Mouse (Mus musculus) lung, postnatal 0 days (tissue): ENCODE data around the gene Hoxb4. TPM values are rescaled to one million over a fixed set of nuclear protein-coding genes. Genes with fewer than 3 reads are reported as not detected.

ENCODE experiments used
- ATAC-seq: fragments of 200-750 bp; cut with Nextera tagmentation; 2 replicates; pipeline ENCODE4 v1.8.0; 2017; ENCODE audit warnings: moderate library complexity
- DNase-seq: peaks from one replicate; pipeline ENCODE4 v3.0.0-alpha.2; 2016; ENCODE audit warnings: low spot score
- H3K27ac ChIP-seq: fragments of 300-500 bp; sonication (generic); 2 replicates; pipeline ENCODE4 v1.5.1; 2014; ENCODE audit warnings: antibody characterized with exemption, mild to moderate bottlenecking, low read length, mixed read lengths
- H3K27me3 ChIP-seq: fragments of 300-500 bp; sonication (generic); replicated peaks from 2 replicates; pipeline ENCODE4 v1.6.1; 2014; ENCODE audit warnings: low read length, mixed read lengths; ENCODE audit not compliant: insufficient read depth
- H3K36me3 ChIP-seq: fragments of 300-500 bp; sonication (generic); 2 replicates; pipeline ENCODE4 v1.6.1; 2014; ENCODE audit warnings: low read length, mixed read lengths; ENCODE audit not compliant: insufficient read depth
- H3K4me1 ChIP-seq: fragments of 300-500 bp; sonication (generic); 2 replicates; pipeline ENCODE4 v1.6.1; 2014; ENCODE audit warnings: antibody characterized with exemption, low read depth, low read length, mixed read lengths; ENCODE audit not compliant: insufficient read depth
- H3K4me2 ChIP-seq: fragments of 300-500 bp; sonication (generic); replicated peaks from 2 replicates; pipeline ENCODE4 v1.6.1; 2014; ENCODE audit warnings: low read depth, mild to moderate bottlenecking, low read length, moderate library complexity, mixed read lengths
- H3K4me3 ChIP-seq: fragments of 300-500 bp; sonication (generic); 2 replicates; pipeline ENCODE4 v1.5.1; 2014; ENCODE audit warnings: low read depth, low read length
- H3K9ac ChIP-seq: fragments of 300-500 bp; sonication (generic); replicated peaks from 2 replicates; pipeline ENCODE4 v1.6.1; 2014; ENCODE audit warnings: low read depth, mild to moderate bottlenecking
- H3K9me3 ChIP-seq: fragments of 300-500 bp; sonication (generic); 2 replicates; pipeline ENCODE4 v1.6.1; 2016; ENCODE audit warnings: low read length, mixed read lengths
- CTCF ChIP-seq: IDR thresholded peaks from 2 replicates; pipeline ENCODE4 v1.5.1; 2016; ENCODE audit warnings: antibody characterized with exemption, mild to moderate bottlenecking
- EP300 ChIP-seq: IDR thresholded peaks from 2 replicates; pipeline ENCODE4 v1.6.1; 2016; ENCODE audit warnings: antibody characterized with exemption, mild to moderate bottlenecking, control low read depth
- WGBS: fragments of 180-500 bp; shearing (Covaris S2); extraction: QIAGEN DNeasy Blood & Tissue Kit; methylation state at CpG from one replicate; pipeline ENCODE4 v1.1.7; 2014; 5-methylcytosine and 5-hydroxymethylcytosine counted together
- polyA plus RNA-seq: library from polyadenylated mRNA; unstranded; fragments of >200 nt; fragmentation: Nextera tagmentation; extraction: Ambion mirVana; gene quantifications from 2 replicates; pipeline ENCODE4 v1.2.1, GENCODE M21; 2015

Hoxb4 gene
- polyA plus RNA-seq, 1 experiment from 2014 or later, result 2.6 TPM

GRCm38 (mm10) chr11:96333241-96334001 is 15.4 kb downstream of the Hoxb4 start:
- Histone ChIP-seq H3K9ac (peak overlapping the region; percentile 50; the same call in 1 of the 2 replicates), H3K4me1 (peaks cover 12% of the 10 kb centered on the region; the same call in 1 of the 2 replicates), H3K36me3 (no peaks in the 10 kb centered on the region), H3K4me3 (peak overlapping the region; percentile 49), H3K27me3 (peaks cover 7% of the 10 kb centered on the region; the same call in 1 of the 2 replicates), H3K27ac (peak overlapping the region; percentile 88), H3K4me2 (peak overlapping the region; percentile 63), H3K9me3 (no peaks in the 10 kb centered on the region)
- TF ChIP-seq CTCF (no peak), EP300 (no peak)
- no peak for DNase-seq
- no peak for ATAC-seq
- 21% methylated on average over 17 of the region's 17 CpGs for WGBS

- H3K27ac ChIP-seq, result peak overlapping the region; percentile 88; the same call in 1 of the 2 replicates
- no peak for TF ChIP-seq EP300
- H3K27me3 ChIP-seq, result peaks cover 7% of the 10 kb centered on the region; the same call in 1 of the 2 replicates
- H3K9ac ChIP-seq, result no peak overlapping the region
- no peaks in the 10 kb centered on the region for H3K9me3 ChIP-seq
- ATAC-seq (no peak), DNase-seq (no peak)
- no peaks in the 10 kb centered on the region for H3K36me3 ChIP-seq
- WGBS, result 11% methylated on average over 2 of the region's 2 CpGs
- peak overlapping the region; percentile 63 for H3K4me2 ChIP-seq
- peak overlapping the region; percentile 49 for H3K4me3 ChIP-seq
- peaks cover 12% of the 10 kb centered on the region; the same call in 1 of the 2 replicates for H3K4me1 ChIP-seq
Measured at GRCm38 (mm10) chr11:96334002-96334364, 15.9 kb downstream of the Hoxb4 start.

- WGBS, result 29% methylated on average over 3 of the region's 3 CpGs
- no peak overlapping the region for H3K4me3 ChIP-seq
- H3K36me3 ChIP-seq, result no peaks in the 10 kb centered on the region
- no peak for TF ChIP-seq EP300
- no peak for TF ChIP-seq CTCF
- no peak overlapping the region for H3K27ac ChIP-seq
- DNase-seq (no peak), ATAC-seq (no peak)
- peaks cover 12% of the 10 kb centered on the region; the same call in 1 of the 2 replicates for H3K4me1 ChIP-seq
- peaks cover 7% of the 10 kb centered on the region; the same call in 1 of the 2 replicates for H3K27me3 ChIP-seq
- peak overlapping the region; percentile 63; the same call in 1 of the 2 replicates for H3K4me2 ChIP-seq
- H3K9ac ChIP-seq, result no peak overlapping the region
- no peaks in the 10 kb centered on the region for H3K9me3 ChIP-seq
Measured at GRCm38 (mm10) chr11:96334998-96335397, 16.9 kb downstream of the Hoxb4 start.

- peak; percentile 28 for DNase-seq
- no peaks in the 10 kb centered on the region for H3K9me3 ChIP-seq
- no peaks in the 10 kb centered on the region for H3K36me3 ChIP-seq
- peak overlapping the region; percentile 51 for H3K27ac ChIP-seq
- H3K4me3 ChIP-seq, result no peak overlapping the region
- H3K4me2 ChIP-seq, result 0 out of 2 replicates have a peak overlapping the region, but pooled peaks have one; percentile 5
- WGBS, result 25% methylated on average over 2 of the region's 2 CpGs
- no peak for ATAC-seq
- no peak overlapping the region for H3K9ac ChIP-seq
- H3K27me3 ChIP-seq, result peaks cover 7% of the 10 kb centered on the region; the same call in 1 of the 2 replicates
- TF ChIP-seq CTCF (no peak), EP300 (no peak)
- peaks cover 12% of the 10 kb centered on the region; the same call in 1 of the 2 replicates for H3K4me1 ChIP-seq
Measured at GRCm38 (mm10) chr11:96336597-96336996, 18.5 kb downstream of the Hoxb4 start.

GRCm38 (mm10) chr11:96337026-96337425 is 19.0 kb downstream of the Hoxb4 start:
- H3K4me3 ChIP-seq, result no peak overlapping the region
- 0 out of 2 replicates have a peak overlapping the region, but pooled peaks have one; percentile 5 for H3K4me2 ChIP-seq
- H3K9ac ChIP-seq, result no peak overlapping the region
- peaks cover 7% of the 10 kb centered on the region; the same call in 1 of the 2 replicates for H3K27me3 ChIP-seq
- peak overlapping the region; percentile 51 for H3K27ac ChIP-seq
- H3K9me3 ChIP-seq, result no peaks in the 10 kb centered on the region
- H3K36me3 ChIP-seq, result no peaks in the 10 kb centered on the region
- WGBS, result 18% methylated on average over 6 of the region's 6 CpGs
- ATAC-seq (no peak), DNase-seq (no peak)
- TF ChIP-seq EP300, result no peak
- TF ChIP-seq CTCF, result no peak
- peaks cover 12% of the 10 kb centered on the region; the same call in 1 of the 2 replicates for H3K4me1 ChIP-seq
